Mouse (Mus musculus): ENCODE measurements around the gene Tacc2.
"Not testable (repeated sequence)": the region's sequence is repeated elsewhere in the genome, so short reads cannot be mapped to it uniquely, and the experiment has no call there.

Gene Tacc2

DNA sequence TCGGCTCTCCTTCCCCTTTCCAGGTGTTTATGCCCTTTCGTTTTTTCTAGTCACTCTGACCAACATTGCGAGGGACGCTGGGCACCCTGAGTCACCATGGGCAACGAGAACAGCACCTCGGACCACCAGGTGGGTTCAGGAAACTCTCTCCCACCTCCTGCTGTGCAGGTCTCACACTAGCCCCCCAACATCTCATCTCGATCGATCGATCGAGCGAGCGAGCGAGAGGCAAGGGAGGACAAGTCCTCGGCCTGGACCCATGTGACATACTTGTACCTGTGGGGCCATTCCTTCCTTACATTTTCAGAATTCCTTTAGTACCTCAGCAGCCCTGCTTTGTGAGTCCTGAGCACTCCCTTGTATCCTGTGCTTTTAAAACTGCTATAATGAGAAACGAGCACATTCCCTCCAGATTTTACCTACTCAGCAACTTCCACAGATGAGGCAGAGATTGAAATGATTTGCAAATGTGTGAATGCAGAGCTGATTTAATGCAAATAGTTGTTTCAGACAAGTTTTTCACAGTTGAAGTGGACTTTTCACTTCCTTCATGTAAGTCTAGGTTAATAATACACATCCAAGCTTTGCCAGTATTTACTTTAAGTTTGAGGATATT lies at the start of gene Tacc2:
TSS of gene Tacc2 (plus strand) at position 51 of the 616 bp plus-strand sequence.
- DNase-seq, result peak in 1 of 2 experiments; percentile 41

DNA sequence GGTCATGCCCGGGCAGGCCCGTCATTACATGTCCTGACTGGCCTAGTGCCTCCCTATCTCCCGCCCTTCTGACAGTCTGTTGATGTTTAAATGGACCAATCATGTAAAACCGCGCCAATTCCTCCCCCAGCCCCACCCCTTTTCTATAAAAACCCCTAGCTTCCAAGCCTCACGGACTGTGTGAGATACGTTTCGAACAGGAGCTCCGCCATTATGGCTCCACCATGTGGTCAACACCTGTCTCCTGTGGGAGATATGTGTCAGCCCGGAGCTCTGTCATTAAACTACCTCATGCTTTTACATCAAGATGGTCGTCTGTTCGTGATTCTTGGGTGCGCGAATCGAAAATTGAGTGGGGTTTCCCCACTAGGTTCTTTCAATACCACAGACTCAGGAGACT lies 46.1 kb upstream of the Tacc2 start:
- not testable (repeated sequence) for DNase-seq

- peak; percentile 85 to 92 for DNase-seq
Measured at GRCm38 (mm10) chr7:130533316-130534260, 43.6 kb upstream of the Tacc2 start.

DNA sequence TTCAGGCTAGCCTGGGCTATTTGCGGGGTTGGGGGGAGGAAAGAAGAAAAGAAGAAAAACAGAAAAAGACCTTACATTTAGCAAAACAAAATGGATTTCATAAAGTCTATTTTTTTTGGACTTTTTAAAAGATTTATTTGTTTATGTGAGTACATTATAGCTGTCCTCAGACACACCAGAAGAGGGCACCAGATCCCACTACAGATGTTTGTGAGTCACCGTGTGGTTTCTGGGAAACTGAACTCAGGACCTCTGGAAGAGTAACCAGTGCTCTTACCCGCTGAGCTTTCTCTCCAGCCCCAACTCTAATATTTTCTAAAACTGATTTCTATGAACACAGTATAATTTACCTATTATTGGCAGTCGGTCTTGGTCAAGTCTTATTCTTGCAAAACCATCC lies 42.1 kb upstream of the Tacc2 start:
- no peak for DNase-seq

DNA sequence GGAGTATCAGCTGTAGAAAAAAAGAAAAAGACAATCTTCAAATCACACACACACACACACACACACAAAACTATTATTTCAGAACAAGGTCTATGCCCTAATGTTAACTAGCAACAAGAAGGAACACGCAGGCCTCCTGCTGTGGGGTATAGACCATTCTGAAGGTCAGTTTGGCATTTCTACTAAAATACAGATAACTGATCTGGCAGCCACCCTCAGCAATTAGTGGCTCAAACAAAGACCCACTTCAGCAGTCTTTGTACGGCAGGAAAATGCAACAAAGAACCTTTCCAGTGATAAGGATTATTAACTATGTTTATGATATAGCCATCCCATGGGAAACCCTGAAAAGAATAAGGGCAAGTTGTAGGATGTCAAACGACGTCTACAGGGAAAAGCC lies 40.2 kb upstream of the Tacc2 start:
- DNase-seq, result no peak

DNA sequence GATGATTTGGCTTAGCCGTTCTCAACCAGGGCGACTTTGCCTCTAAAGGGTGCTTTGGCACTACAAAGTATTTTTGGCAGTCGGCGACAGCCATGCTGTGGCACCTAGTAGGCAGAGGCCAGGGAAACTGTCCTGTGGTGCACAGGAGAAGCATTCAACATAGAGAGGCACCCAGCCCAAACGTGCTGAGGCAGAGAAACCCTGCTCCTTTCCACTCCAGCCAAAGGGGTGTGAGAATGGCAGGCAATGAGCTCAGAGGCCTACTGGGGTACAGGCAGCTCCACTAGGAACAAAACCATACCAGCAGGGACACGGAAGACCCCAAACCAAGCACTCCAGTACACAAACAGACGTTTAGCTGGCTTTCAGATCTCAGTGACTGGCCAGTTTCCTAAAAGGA lies 37.1 kb upstream of the Tacc2 start:
- DNase-seq, result no peak

DNA sequence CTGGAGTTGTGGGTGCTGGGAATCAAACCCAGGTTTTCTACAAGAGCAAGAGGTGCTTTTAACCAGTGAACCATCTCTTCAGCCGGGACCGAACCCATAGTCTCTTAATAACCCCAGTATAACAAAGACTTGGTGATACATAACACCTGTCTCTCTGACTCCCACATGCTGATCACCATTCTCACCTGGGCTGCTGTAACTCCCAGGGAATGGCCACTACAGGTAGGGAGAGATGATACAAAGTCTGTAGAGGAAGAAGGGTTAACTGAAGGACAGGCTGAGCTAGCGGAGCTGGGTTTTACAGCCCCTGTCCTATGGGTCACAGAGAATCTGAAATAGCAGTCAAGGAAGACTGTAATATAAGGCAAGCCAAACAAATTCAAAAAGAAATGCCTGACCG lies 34.1 kb upstream of the Tacc2 start:
- no peak for DNase-seq

- DNase-seq, result no peak
Measured at GRCm38 (mm10) chr7:130545401-130545800, 31.8 kb upstream of the Tacc2 start.

DNA sequence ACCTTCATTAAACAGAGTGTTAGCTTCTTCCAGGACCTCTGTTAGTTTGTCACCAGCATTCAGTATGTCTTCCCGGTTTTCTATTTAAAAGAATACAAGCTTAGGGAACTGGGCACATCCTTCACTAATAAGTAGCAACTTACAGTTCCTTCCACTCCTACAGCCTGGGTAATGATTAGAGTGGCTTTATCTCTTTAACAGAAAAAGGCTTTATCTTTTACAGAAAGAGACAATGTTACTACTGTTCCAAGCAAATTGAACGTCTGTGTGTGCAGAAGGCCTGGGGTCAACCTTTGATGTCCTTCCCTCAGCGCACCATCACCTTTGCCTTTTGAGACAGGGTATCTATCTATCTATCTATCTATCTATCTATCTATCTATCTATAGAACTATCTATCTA lies 31.3 kb upstream of the Tacc2 start:
- no peak for DNase-seq

DNA sequence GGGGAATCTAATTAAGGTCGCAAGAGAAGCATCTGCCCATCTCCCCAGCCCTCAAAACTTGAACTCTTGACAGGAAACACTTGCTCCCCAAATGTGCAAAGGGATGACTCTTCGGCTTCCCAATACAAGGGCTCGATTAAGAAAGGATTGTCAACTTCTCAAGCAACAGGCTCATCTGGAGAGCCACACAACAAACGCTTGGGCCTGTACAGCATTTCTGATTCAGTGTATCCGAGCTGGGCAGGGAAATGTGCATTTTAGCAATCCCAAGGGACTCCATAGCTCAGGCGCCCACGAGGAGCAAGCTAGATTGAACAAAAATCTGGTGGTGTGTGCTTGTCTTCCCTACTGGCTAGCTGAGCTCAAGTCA lies 30.8 kb upstream of the Tacc2 start:
- no peak for DNase-seq

GRCm38 (mm10) chr7:130546791-130547484 lies 30.3 kb upstream of the Tacc2 start:
- DNase-seq, result peak; percentile 87 to 91

DNA sequence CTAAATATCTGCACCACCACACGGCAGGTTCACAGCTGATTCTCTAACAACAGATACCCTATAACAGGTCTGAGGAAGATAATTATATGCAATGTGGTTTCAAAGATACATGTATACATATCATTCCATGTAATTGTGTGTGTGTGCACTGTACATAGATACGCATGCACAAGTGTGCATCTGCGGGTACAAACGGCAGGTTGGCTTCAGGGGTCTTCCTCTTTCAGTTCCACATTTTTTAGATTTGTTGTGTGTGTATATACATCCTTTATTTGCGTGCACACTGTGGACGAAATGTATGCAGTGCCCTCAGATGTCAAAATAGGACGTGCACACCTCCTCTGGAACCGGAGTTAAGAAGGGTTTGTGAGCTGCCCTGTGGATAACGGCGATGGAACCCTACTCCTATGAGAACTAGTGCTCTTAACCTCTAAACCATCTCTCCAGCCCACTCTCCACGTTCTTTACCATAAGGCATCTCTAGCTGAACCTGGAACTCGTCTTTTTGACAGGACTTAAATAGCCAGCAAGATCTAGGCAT lies 29.5 kb upstream of the Tacc2 start:
- DNase-seq, result no peak

- no peak for DNase-seq
Measured at GRCm38 (mm10) chr7:130552780-130553179, 24.5 kb upstream of the Tacc2 start.

- no peak for DNase-seq
Measured at GRCm38 (mm10) chr7:130553321-130553720, 23.9 kb upstream of the Tacc2 start.

DNA sequence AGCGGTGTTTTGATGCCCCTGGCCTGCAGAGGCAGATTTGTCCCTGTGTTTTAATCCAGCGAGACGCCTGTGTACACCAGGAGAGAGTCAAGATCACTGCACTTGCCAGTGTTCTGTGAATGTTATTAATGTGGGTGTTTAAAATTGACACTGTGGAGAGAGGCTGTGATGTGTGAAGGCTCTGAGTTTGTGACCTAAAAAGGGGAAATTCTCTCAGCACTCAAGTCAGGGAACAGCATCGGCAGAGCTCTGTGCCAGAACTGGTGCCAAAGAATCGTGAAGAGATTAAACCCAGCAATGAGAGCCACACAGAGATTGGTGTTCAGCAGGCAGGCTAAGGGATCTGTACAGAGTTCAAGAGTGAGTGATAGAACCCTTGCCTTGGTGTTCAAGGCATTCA lies 21.6 kb upstream of the Tacc2 start:
- no peak for DNase-seq

- DNase-seq, result no peak
Measured at GRCm38 (mm10) chr7:130558592-130558991, 18.6 kb upstream of the Tacc2 start.

DNA sequence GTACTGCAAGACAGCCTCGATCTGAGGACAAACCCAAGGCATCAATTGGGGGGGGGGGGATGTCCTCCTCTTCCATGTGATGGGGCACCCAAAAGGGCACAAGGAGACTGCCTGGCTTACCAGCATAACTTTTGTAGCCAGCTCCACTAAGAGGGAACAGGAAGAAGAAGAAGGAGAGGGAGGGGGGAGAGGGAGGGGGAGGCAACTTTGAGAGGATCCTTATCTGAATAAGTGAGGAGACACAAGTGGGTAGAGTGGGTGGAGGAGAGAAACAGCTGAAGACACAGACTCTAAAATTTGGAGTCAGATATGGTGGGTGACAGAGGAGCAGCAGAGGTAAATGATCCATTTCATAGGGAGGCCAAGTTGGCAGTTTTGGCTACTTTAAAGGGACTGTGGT lies 16.3 kb upstream of the Tacc2 start:
- DNase-seq, result no peak

- no peak for DNase-seq
Measured at GRCm38 (mm10) chr7:130563276-130563675, 14.0 kb upstream of the Tacc2 start.

DNA sequence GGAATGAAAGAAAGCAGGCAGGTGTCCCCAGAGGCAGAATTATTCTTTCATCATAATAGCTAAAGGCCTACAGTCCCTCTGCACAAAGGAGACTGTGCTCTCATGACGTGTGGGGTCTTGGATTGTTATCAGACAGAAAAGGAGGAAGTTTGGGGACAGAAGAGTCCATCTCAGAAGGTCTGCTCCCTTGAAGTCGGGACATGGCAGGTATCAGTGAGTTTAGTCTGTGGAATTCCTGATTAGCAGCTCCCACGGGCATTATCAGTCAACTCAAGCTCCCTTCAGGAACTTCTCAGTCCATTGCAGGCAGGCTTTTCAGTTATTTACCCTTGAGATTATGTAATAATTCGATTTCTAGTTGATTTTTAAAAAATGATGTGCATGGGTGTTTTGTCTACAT lies 13.4 kb upstream of the Tacc2 start:
- DNase-seq, result no peak

DNA sequence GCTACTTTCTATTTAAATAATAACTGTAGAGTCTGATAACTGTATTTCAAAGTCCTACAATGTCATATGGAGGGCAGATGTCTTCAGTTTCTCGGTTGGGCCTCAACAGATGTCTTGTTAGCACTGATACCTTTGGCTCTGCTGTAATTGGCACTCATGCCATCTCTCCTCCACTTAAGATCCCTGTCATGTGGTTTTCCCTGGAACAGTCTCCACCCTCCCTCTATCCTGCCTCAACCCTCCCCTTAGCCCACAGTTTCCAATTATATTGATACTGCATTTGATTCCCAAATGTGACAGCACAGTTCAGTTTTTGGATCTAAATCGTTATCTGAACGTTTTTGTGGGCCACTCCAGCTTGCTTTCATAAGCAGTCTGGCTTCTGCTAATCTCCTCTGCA lies 12.6 kb upstream of the Tacc2 start:
- DNase-seq, result no peak

GRCm38 (mm10) chr7:130568783-130569436 lies 8.3 kb upstream of the Tacc2 start:
- no peak for DNase-seq

- peak; percentile 32 to 61 for DNase-seq
Measured at GRCm38 (mm10) chr7:130570472-130570871, 6.8 kb upstream of the Tacc2 start.

GRCm38 (mm10) chr7:130572821-130573220 lies 4.4 kb upstream of the Tacc2 start, which contains the start of gene Nsmce4a:
Gene Nsmce4a (minus strand): TSS chr7:130573118.
- no peak for DNase-seq

Data from kidney, adult 8-10 months (tissue).